Mouse (Mus musculus) MEL-GATA-1-ER (cell line): ENCODE data around the gene Cd244a.

ENCODE experiments used
- DNase-seq: peaks from one replicate; pipeline ENCODE4 v3.0.0-alpha.2; 2012; ENCODE audit warnings: low read depth; ENCODE audit errors: extremely low read depth

The Cd244a gene

GRCm38 (mm10) chr1:171647716-171648115, 88.7 kb downstream of the Cd244a start:
- no peak for DNase-seq

GRCm38 (mm10) chr1:171648840-171649239, 89.8 kb downstream of the Cd244a start:
- DNase-seq: no peak

DNA sequence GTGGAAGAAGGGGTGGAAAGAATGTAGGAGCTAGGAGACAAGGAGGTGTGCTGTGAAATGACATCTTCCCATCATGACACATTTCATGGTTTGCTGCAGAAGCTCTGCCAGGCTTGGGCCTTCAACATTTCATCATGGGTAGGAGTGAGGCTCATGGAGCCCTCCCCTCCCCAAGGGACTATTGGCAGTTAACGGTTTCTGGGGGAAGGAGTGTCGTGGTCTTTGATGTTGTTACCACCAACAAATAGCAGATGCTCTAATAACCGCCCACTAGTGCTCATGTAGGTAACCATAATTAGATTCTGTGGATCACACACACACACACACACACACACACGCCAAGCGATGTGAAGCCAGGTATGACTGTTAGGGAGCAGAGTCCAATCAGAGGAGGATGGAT, 93.7 kb downstream of the Cd244a start, which contains the start of gene Slamf7:
TSS of gene Slamf7 (minus strand) at position 302 of the 400 bp plus-strand sequence.
- no peak for DNase-seq

GRCm38 (mm10) chr1:171658561-171658991, 99.6 kb downstream of the Cd244a start:
- DNase-seq: no peak
